Mouse (Mus musculus): Measurements from ENCODE around the gene Rpn2.

The Rpn2 gene

DNA sequence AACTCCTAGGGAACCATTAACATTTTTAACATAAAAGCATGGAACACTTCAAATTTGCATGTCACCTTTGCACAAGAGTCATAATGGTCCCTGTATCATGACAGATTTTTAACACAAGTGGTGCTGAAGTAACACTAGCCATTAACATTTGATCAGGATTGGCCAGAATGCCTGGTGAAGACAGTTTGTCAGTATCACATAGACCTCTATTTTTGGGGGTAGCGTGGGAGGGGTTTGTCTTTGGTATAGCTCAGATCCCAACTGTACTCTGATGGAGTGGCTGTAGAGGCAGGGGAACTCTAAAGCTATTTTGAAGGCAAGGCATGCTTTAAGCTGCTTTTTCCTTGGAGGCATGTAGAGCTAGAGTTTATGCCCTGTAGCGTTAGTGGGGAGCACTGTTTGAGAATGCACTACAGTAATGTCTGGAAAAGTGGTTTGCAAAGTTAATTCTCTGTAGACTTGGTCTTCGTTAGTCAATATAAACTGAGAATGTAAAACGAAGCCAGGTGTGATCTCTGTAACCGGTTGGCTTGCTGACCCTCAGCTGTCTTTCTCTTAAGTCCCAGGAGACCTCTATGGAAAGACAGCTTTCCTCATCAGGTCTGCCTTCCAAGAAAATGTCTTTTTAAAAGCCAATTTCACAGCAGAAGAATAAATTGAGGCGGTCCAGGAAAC, 32.3 kb downstream of the Rpn2 start:
- DNase-seq: no peak

DNA sequence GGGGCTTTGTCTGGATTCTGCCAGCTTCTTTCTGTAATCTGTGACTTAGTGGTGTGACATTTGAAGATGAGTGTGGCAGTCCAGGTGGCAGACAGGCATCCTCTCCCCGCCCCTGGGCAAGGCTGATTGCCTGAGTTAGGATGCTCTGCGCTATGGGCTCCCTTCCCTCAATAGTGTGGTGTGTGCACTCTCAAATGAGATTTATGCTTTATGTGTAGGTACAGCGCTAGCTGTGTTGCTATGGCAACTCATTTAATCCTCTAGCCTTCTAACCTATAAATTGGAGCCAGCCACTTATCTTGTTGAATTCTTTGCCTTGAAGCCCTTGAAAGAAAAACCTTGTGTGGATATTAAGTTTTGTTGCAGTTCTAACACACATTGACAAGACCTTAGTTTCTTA, 34.9 kb downstream of the Rpn2 start:
- DNase-seq: no peak

DNA sequence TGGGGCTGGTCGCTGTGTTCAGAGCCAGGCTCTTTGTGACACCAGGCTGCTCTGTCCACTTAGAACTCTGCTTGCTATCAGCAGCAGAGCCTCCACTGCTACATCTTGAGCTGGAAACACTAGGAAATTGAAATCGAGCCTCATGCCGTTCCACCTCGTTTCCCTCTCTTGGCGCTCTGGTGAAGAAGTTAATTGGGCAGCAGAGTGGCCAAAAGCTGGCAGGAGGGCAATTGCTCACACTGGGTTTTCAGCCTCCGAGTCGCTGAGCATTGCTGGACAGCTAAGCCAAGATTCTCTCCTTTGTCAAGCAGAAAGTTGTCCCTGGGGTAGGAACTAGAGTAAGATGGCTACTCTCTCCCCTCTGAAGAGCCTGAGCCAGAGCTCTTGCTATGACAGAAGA, 35.5 kb downstream of the Rpn2 start:
- DNase-seq: no peak

DNA sequence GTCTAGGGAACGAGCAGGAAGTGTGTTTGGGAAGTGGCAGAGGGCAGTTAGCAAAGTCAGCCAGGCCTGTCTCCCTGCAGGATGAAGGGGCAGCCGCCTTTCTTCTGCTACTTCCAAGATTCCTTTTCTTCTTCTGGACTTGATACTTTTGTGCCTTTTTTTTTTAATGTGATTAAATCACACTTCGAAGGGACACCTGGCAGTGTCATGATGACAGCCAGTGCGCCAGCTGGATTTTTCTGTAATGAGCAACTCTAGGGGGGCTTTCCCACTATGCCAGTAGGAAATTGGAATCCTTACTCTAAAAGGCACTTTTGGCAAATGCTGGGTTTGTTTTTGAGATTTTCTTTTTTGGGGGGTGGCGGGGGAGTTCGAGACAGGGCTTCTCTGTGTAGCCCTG, 36.7 kb downstream of the Rpn2 start:
- no peak for DNase-seq

DNA sequence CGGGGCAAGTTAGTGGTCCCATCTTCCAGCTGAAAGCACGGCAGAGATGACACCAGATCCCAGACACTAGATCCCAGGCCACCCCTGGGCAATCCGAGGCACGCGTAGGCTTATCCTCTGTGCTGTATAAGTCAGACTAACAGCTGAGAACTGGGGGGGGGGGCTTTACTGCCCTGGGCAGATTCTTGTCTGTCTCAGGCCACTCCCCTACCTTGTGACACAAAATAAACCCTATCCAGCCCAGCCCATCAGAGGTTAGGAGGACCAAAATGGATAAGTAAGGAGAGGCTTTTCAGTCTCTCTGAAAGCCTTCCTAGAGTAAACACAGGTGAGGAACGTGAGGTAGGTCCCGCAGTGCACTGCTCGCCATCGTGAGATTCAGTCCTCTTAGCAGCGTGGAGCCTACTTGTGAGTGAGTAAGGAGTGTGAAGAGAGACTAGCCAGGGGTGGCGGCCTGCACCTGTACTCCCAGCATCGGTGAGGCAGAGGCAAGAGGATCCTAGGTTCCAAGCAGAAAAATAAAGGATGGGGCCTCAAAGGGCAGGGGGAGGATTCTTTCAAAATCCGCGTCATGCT, 37.6 kb downstream of the Rpn2 start:
- DNase-seq: no peak

DNA sequence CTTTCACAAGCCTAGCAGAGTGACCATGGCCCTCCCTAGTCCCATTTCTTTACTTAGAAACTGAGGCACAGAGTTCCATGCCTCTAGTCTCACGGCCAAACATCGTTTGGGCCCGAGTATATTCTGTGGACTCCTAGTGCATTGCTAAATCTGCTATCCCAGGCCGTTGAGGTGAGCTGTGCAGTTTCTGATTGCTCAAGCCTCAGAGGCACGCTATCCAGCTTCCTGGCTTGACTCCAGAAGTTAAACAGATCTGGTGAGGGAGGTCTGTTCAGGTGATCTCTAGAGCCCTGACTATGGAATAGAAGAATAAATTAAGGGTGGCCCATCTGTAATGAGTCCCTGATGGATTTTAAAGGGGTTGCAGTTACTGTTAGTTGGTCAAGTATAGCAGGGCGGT, 38.4 kb downstream of the Rpn2 start:
- no peak for DNase-seq

DNA sequence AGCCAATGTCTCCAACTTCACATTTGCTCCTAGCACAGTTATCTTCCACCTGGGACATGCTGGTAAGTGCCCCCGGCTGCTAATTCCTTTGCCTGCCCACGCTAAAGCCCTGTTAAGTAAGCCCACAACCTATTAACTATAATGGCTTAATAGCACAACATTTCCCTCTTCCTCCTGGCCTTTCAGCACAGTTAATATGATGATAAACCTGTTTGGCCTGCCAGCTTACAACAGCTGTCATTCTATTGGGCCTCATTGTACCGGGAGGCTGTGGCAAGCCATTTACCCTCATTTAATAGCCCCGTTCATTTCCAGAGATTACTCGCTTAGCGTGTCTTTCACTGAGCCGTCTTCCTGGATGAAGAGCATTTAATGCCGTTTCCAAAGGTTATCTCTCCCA, 41.3 kb downstream of the Rpn2 start:
- DNase-seq: no peak

DNA sequence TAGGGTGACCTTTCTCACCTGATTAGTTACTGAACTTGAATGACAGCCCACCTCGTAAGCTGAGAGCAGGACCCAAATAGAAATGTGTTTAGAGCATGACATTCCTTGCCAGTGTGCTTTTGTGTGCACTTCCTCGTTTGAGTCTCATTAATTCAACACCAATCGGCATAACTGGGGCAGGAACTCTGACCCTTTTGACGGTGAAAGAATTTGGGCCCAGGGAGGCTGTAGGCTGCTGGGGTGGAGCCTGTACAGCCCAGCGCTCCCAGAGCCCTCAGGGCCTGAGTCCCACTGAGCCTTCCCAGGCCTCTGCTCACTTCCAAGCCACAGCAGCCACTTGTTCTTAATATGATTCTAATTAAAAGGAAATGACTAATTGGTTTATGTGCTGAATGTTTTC, 42.1 kb downstream of the Rpn2 start:
- DNase-seq: no peak

DNA sequence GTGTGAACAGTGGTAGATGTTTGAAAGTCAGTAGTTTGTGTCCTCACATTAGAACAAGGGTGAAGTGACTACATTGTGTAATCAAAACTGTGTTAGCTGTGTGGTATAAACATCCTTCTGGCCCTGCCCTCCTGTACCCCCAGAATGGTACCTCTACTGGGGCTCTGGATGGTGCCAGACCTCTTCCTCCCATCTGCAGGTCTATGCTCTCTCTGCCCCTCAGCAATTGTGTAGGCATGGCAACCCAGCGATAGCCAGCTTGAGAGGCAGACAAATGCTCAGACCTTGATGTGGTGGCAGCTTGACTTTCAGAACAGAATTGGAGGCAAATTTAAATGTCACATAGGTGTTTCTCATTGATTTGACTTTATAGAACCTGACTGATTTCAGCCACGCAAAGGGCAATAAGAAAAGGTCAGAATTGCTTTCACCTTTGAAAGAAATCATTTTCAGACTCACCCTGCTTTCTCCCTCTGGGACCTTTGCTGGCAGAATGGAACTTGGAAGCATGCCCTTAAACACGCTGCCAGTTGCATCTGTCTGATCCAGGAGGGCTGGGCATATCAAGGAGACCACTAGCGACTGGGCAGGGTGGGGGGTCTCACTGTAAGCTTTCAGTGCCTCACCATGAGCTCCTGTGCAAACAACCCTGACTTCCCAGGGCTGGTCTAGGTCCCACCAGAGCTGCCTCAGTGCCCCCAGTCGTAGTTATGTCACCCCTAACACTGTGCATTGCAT, 43.4 kb downstream of the Rpn2 start:
- no peak for DNase-seq

DNA sequence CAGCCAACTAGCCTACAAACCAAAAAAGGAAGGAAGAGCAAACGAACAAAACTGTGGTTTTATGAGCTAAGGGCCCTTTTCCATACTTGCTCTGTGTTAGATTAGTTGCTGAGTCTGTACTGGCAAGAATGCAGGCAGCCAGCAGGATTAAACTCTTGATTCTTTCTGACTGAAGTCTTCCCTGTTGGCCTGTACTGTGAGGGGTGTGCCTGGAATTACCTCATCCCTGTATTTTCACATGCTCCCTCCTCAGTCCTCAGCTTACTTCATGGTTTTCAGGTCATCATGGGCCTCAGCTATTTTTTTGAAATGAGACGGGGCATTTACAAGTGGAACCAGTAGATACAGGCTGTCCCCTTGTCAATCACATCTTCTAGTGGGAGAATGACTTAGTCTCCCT, 46.4 kb downstream of the Rpn2 start:
- no peak for DNase-seq

DNA sequence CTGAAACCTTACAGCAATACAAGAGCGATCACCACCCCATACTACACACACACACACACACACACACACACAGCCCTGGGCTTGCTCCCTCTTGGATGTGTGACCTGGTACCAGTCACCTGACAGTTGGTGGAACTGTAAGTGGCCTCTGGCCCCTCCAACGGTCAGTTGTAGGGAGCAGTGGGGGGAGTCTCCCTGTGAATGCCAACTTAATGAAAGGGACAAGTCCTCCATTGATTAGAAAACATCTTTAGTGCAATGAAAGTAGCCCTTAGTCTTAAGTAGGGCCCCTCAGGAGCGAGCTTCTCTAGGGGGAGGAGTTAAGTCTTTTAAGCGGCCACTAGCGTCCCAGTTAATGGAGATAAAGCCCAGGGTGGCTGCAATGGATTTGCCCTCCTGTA, 49.3 kb downstream of the Rpn2 start:
- DNase-seq: no peak

DNA sequence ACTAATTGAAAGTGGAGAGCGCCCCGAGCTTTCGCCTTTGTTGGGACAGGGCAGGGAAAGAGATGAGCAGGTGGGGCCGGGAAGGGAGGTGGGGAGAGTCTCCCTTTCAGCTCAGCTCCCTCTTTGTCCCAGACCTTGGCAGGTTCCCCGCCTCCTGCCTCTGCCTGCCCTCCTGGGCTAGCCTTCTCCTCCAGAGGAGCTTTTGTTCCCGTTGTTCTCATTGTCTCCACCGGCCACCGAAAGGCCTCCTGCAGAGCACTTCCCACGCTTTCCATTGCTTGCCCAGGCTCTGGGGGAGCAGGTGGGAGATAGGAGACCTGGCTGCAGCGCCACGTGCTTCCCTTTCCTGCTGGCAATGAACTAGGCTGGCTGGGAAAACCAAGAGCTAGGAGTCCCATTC, 49.8 kb downstream of the Rpn2 start:
- DNase-seq: no peak

DNA sequence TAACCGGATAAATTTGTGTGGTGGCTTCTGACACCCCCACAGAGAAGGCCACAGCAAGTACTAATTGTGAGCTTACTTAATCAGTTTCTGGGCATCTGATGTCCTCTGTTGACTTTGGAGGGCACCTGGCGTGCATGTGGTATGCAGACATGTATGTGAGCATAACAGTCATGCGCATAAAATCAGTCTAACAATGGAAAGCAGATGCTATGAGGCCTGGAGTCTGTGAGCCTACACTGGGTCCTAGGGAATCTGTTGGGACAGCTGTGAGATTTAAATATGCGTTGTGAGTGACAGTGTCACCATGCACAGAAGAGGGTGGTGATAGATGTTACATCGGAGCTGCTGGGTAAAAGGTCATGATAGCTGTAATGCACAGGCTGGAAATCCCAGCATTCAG, 53.2 kb downstream of the Rpn2 start:
- no peak for DNase-seq

DNA sequence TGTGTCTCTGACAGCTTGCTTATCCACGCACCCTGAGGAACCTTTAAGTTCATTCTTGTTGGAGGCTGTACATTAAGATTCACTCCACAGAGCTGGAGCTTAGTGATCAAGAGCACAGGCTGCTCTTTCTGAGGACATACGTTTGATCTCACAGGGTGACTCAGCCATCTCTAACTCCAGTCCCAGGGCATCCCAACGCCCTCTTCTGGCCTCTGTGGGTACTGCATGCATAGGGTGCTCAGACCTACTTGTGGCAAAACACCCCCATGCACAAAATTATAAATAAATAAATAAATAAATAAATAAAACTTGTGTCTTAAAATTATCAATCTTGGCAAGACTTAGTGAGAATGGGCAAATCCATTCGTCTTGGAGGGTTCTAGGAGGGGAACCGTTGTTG, 59.8 kb downstream of the Rpn2 start:
- DNase-seq: peak; percentile 63

DNA sequence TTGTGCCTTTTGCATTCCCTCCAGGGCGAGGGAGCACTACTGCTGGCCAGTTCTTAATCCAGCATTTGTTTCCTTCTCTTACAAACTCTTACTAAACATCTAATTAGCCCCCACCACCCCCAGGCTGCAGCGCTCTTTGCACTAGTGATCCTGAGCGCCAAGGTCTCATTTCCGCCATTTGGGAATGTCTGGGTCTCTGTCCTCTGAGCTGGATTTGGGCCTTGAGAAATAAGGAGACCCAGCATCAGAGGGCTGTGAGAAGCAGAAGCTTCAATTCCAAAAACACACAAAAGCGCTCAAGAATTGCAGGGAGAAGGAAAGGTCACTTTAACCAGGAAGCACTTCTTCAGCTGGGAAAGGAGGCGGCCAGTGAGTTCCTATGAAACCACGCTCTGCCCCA, 60.7 kb downstream of the Rpn2 start:
- no peak for DNase-seq

DNA sequence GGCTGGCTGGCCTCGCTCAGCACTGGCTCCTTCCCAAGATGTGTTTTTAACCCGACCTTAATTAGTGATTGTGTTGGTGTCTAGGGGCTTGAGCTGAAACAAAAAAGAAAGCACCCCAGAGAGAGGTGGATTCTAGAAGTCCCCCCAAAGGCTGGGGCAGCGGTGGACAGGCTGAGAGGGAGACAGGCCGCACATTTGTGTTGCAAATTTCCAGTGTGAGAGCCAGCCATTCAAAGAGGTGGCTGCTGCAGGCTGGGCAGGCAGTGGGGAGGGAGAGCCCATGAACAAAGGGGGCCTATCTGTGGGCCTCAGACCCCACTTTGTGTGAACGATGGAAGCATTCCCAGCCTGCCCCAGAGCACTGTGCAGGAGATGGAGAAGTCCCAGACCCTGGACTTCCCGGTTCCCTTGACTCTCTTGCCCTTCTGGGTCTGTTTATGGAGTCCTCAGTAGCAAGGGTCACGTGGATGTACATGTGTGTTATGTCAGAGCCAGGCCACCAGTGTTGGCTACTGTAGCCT, 61.5 kb downstream of the Rpn2 start:
- DNase-seq: no peak

DNA sequence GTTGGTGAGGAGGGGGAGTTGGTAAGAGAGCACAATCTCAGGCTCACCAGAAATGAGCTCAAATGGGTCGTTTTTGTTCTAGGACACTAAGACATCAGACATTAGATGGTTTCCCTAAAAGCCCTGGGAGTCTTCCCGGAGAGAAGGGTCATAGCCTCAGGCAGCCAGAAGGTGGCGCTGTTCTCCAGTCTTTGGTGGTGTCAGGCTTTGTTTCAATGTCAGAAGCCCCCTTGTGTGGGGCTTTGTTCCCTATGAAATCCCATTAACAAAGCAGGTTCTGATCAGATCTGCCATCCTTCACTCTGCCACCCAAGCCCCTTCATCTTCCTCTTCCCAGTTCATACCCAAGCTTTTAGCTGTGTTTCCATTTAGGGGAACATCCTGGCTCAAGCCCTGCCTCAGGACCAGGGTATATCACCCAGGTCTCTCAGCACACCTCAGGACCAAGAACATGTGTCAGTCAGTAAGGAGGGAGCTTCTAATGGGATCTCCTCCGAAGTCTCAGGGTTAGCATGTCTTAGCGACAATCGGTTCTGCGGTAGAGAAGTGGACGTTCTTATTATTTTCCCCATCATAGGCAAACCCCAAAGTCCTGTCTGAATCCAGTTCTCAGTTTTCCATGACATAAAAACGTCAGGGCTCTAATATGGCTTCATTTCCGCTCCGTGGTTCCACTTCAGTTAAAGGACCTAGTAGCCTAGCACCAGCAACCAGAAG, 62.9 kb downstream of the Rpn2 start:
- DNase-seq: peak; percentile 70

DNA sequence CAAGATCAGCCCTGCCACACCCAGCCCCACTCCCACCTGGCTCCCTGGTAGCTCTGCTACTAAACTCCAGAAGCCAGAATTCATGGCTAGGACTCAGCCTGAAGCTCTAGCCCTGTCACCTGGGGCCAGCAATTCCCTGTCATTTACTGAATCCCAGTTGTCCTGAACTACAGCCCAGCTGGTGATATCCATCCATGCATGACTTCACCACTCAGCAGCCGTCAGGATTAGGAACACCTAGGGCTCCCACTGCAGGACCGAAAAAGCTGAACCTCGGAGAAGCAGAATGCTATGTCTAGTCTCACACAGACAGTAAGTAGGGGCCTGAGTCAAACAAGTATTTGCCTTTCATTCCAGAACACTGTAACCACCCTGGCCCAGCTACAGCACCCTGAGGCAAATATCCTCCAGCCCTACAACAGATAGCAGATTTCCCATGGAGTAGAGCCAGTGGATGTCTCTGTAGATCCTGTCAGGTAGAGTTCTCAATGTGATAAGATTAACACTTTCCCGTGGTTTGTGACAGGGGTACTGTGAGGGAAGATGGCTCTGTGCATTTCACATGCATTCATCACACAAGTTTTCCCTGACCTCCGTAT, 63.6 kb downstream of the Rpn2 start:
- no peak for DNase-seq

DNA sequence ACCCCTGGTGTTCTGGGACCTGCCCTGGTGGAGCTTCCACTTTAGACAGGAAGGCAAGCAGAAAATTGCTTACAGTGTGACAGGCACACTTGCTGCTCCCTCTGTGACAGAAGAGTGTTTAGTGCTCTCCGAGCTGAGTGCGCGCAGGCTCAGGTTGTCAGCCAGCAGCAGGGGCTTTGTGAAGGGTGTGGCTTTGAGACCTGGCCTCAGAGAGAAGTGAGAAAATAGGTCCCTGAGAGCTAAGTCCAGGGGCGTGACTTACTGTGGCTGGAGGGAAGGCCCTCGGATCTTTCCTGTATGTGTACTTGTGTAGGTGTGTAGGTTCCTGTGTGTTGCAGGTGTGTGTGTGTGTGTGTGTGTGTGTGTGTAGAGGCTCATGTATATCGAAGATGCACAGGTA, 64.5 kb downstream of the Rpn2 start:
- DNase-seq: no peak

DNA sequence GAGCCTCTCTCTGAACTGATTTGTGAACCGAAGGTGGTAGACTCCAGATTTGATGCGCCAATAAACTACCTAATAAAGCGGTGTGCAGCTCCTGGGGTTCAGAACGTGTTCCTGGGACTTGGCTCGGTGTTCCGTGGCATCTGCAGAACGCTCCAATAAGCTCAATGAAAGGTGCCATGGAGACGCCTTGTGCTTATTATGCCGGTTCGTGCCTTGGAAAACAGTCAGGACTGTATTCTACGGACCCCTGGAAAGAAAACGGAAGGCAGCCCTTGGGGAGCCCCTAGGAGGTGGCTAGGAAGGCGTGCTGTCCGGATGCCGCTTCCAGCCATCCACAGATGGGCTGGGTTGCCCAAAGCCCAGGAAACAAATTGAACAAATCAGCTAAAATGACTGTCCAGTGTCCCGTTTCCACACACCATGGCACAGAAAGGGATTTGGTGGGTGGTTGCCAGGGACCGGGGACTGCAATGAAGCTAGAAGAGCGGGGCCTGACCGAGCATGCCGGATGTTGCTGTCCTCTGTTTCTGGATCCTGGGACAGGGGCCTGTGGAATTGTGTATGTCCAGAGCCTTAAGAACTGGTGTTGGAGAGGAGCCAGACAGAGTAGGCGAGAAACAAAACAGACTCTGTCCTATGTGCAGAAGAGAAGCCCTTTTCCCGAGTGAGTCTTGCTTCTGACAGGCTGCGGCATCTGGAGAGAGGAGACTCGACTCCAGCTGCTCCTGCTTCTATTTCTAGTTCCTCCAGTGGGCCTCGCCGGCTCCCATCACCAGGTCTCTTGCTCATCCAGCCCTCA, 68.7 kb downstream of the Rpn2 start, which contains the start of gene Ghrh:
Ghrh (minus strand) TSS at position 146 of the 799 bp plus-strand sequence.
- DNase-seq: no peak

DNA sequence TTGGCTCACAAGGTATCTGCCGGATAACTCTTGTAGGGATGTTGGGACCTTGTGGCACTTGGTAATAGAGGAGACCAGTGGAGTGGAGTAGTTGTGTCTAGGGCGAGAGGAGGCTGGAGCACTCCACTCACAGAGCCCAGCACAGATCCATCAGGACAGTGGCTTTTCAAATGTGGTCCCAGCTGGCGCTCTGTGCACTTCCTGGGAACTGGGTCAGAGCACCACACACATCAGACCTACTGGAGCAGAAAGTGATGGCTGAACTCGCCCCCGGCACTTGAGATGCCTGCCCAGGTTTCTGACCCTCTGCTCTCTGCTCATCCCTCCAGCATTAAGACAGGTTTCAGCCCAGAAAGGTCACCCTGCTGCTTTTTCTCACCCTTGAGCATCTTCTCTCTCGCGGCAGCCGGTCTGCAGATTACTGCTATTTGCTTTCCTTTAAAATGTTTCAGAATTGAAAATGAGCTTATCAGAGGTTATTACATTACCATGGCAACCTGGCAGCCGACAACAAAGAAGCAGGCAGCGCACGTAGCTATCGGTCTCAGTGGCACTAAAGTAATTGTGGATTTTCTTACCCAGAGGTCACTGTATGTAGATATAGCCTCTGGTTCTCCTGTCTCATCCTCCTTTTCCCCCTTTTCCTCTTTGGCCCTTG, 70.4 kb downstream of the Rpn2 start:
- no peak for DNase-seq

DNA sequence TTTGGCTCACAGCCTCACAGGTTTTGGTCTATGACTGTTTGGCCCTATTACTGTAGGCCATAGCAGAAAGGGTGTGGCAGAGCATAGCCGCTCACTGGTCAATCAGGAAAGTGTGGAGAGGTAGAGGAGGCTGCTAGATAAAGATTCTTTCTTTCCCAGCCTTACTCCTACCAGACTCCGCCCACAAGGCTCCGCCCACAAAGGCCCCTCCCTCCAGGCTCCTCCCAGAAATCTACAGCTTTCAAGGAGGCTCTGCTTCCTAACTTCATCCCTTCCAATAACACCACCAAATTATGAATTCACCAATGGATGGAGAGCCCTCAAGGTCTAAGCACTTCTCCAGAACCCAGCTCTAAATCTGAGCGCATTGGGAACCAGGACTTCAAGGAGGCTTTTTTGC, 74.4 kb downstream of the Rpn2 start:
- no peak for DNase-seq
